Mouse (Mus musculus) stomach, embryonic 15.5 days (tissue): ENCODE data around the gene Cldn11. TPM values are rescaled to one million over a fixed set of nuclear protein-coding genes. Genes with fewer than 3 reads are reported as not detected.
A peak's percentile ranks its signal among the peaks of the same experiment; 100 is the strongest.
"Not testable (repeated sequence)": the region's sequence is repeated elsewhere in the genome, so short reads cannot be mapped to it uniquely, and the experiment has no call there.

ENCODE experiments used
- ATAC-seq: fragments of 200-750 bp; cut with Nextera tagmentation; 2 replicates; pipeline ENCODE4 v1.8.0; 2017; ENCODE audit warnings: low read depth, moderate number of reproducible peaks, moderate TSS enrichment; ENCODE audit not compliant: insufficient read depth, low FRiP score
- H3K27ac ChIP-seq: fragments of 300-500 bp; sonication (generic); 2 replicates; pipeline ENCODE4 v1.5.1; 2015; ENCODE audit warnings: mild to moderate bottlenecking, inconsistent platforms
- H3K27me3 ChIP-seq: fragments of 300-500 bp; sonication (generic); replicated peaks from 2 replicates; pipeline ENCODE4 v1.6.1; 2015; ENCODE audit warnings: inconsistent platforms
- H3K36me3 ChIP-seq: fragments of 300-500 bp; sonication (generic); 2 replicates; pipeline ENCODE4 v1.6.1; 2015; ENCODE audit warnings: inconsistent platforms
- H3K4me1 ChIP-seq: fragments of 300-500 bp; sonication (generic); 2 replicates; pipeline ENCODE4 v1.6.1; 2015; ENCODE audit warnings: inconsistent platforms
- H3K4me2 ChIP-seq: fragments of 300-500 bp; sonication (generic); 2 replicates; pipeline ENCODE4 v1.6.1; 2015; ENCODE audit warnings: mild to moderate bottlenecking, inconsistent platforms
- H3K4me3 ChIP-seq: fragments of 300-500 bp; sonication (generic); replicated peaks from 2 replicates; pipeline ENCODE4 v1.5.1; 2015; ENCODE audit warnings: inconsistent platforms
- H3K9ac ChIP-seq: fragments of 300-500 bp; sonication (generic); 2 replicates; pipeline ENCODE4 v1.6.1; 2015; ENCODE audit warnings: inconsistent platforms
- H3K9me3 ChIP-seq: fragments of 300-500 bp; sonication (generic); 2 replicates; pipeline ENCODE4 v1.6.1; 2016; ENCODE audit warnings: inconsistent platforms
- WGBS: fragments of 180-500 bp; shearing (Covaris S2); methylation state at CpG from one replicate; pipeline ENCODE4 v1.1.7; 2015; 5-methylcytosine and 5-hydroxymethylcytosine counted together
- polyA plus RNA-seq: library from polyadenylated mRNA; unstranded; fragments of >200 nt; fragmentation: Nextera tagmentation; extraction: Ambion mirVana; gene quantifications from 2 replicates; pipeline ENCODE4 v1.2.1, GENCODE M21; 2015

Cldn11 gene
- polyA plus RNA-seq, 1 experiment from 2014 or later: 4.9 TPM

DNA sequence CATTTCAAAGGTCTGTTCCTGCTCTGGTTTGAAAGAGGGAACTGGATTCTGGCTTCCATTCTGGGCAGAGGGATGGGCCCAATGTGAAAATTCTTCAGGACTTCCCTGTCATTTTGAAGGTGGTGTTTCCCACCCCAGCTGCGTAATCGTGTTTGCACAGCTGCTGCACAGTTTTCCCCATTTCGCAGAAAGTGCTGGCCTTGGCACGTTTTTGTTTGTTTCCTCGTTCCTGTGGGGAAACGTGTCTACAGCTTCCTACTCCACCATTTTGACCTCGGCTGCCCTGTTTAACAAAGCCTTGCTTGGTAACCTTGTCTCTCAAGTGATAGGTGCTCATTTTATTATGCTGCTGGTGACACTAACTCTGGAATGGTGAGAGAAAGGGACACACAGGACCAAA is 15.0 kb upstream of the Cldn11 start:
- no peak overlapping the region for H3K4me3 ChIP-seq
- 43% methylated on average over 7 of the region's 7 CpGs for WGBS
- H3K36me3 ChIP-seq: no peaks in the 10 kb centered on the region
- peak; percentile 27; the same call in 1 of the 2 replicates for ATAC-seq
- H3K27me3 ChIP-seq: no peaks in the 10 kb centered on the region
- no peaks in the 10 kb centered on the region for H3K9me3 ChIP-seq
- H3K27ac ChIP-seq: peak overlapping the region; percentile 57
- no peak overlapping the region for H3K9ac ChIP-seq
- peaks cover 10% of the 10 kb centered on the region; the same call in 1 of the 2 replicates for H3K4me1 ChIP-seq
- H3K4me2 ChIP-seq: no peak overlapping the region

DNA sequence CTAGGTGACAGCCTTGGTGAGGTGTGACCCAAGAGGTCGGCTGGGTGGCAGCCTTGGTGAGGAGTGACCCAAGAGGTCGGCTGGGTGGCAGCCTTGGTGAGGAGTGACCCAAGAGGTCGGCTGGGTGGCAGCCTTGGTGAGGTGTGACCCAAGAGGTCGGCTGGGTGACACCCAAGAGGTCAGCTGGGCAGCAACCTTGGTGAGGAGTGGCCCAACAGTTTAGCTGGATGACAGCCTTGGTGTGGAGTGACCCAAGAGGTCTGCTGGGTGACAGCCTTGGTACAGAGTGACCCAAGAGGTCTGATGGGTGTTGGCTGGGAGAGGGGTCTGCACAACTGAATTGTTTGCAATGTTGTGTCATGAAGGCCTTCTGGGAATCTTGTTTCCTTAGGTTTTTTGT is 13.1 kb upstream of the Cldn11 start:
- WGBS: 68% methylated on average over 4 of the region's 4 CpGs
- H3K4me2 ChIP-seq, H3K9me3 ChIP-seq, H3K4me3 ChIP-seq, H3K9ac ChIP-seq, H3K27me3 ChIP-seq, ATAC-seq, H3K27ac ChIP-seq, H3K36me3 ChIP-seq: not testable (repeated sequence)
- H3K4me1 ChIP-seq: peaks cover 10% of the 10 kb centered on the region; the same call in 1 of the 2 replicates

DNA sequence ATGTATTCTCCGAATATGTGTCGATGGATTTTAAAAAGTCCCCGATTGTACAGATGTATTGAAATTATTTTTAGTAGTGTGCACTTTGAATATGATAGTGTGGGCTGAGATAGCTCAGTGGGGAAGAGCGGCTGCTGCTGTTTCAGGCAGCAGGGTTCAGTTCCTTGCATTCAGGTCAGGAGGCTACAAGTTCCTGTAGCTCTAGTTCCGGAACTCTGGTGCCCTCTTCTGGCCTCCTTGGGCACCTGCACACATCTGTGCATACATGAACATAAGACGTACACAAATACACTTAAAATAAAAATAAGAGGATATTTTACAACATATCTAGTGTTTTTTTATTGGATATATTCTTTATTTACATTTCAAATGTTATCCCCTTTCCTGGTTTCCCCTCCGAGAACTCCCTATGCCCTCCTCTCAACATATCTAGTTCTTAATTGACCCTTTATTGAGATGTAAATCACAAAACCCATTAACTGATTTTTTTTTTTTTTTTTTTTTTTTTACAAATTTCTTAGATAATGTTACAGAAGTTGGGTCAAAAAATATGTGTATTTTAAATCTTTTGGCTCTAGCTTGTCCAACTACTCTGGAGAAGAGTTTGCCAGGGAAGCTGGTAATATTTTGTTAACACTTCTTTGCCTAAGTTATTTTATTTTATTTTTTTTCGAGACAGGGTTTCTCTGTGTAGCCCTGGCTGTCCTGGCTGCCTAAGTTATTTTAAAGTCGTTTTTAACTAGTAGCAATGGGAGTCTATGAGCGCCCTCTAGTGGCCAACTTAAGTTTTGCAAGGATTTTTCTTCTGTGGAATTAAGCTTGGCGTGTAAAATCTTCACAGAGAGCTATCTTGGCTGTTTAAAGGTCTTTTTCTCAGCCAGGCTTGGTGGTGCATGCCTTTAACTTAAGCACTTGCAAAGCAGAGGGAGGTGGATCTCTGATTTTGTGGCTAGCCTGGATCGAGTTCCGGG is 11.0 kb upstream of the Cldn11 start:
- H3K27ac ChIP-seq: no peak overlapping the region
- H3K9me3 ChIP-seq: no peaks in the 10 kb centered on the region
- WGBS: 57% methylated on average over 13 of the region's 13 CpGs
- no peak overlapping the region for H3K4me2 ChIP-seq
- peaks cover 9% of the 10 kb centered on the region; the same call in 1 of the 2 replicates for H3K4me1 ChIP-seq
- ATAC-seq: no peak
- no peak overlapping the region for H3K4me3 ChIP-seq
- H3K36me3 ChIP-seq: no peaks in the 10 kb centered on the region
- no peaks in the 10 kb centered on the region for H3K27me3 ChIP-seq
- no peak overlapping the region for H3K9ac ChIP-seq

DNA sequence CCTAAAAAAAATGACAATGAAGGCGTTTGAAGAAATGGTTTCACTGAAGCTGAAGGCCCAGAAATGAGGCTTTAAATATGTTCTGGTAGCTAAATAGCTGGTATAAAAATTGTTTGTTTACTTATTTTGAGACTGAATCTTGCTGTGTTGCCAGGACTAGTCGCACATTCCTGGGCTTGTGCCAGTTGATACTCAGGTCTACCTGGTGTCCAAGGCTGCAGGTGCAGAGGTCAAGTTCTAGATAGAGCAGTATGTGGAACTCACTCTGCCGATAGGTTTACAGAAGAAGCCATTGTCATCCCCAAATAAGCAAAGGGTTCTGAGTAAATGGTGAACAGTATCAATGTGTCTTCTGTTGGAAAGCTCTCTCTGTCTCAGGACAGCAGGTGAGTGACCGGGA is 8.1 kb upstream of the Cldn11 start:
- Histone ChIP-seq H3K4me1 (no peaks in the 10 kb centered on the region), H3K9ac (no peak overlapping the region), H3K27me3 (no peaks in the 10 kb centered on the region), H3K4me2 (no peak overlapping the region), H3K27ac (no peak overlapping the region), H3K4me3 (no peak overlapping the region), H3K9me3 (no peaks in the 10 kb centered on the region), H3K36me3 (no peaks in the 10 kb centered on the region)
- 83% methylated on average over 4 of the region's 4 CpGs for WGBS
- no peak for ATAC-seq

DNA sequence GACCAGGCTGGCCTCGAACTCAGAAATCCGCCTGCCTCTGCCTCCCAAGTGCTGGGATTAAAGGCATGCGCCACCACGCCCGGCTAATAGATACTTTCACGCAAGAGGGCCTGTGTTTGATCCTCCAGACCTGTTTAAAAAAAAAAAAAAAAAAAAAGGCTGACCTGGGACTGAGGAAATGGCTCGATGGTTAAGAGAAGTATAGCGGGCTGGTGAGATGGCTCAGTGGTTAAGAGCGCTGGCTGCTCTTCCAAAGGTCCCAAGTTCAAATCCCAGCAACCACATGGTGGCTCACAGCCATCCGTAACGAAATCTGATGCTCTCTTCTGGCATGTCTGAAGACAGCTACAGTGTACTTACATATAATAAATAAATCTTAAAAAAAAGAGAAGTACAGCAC is 4.5 kb upstream of the Cldn11 start:
- not testable (repeated sequence) for H3K27me3 ChIP-seq, H3K4me3 ChIP-seq, H3K9ac ChIP-seq, ATAC-seq, H3K27ac ChIP-seq, H3K36me3 ChIP-seq, H3K9me3 ChIP-seq, H3K4me2 ChIP-seq
- 88% methylated on average over 11 of the region's 11 CpGs for WGBS
- peaks cover 12% of the 10 kb centered on the region for H3K4me1 ChIP-seq

DNA sequence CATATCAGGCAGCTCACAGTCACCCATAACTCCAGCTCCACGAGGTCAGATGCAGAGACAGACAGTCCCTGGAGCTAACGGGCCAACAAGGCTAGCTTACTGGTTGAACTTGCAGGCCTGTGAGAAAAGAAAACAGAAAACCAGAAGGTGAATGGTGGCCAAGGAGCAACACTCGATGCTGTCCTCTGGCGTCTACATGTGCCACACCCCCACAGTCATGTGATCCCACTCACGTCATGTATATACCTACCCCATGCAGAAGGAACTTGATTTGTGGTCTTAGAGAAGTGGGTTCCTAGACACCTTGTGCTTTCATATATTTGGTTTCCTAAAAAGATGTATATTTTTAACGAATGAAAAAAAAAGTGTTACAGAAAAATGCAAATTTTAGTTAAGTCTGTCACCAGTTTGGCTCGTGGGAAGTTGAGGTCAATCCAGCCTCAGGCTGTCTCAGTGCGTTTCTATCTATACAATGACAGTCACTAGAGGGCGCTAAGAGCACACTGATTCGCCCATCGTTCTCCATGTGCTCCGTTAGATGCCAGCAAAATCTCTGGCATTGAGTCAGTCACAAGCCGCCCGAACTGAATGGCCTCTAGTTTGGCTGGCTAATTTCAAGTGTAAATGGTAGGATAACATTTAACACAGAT is 4.0 kb upstream of the Cldn11 start:
- WGBS: 13% methylated on average over 14 of the region's 14 CpGs
- Histone ChIP-seq H3K4me1 (peaks cover 12% of the 10 kb centered on the region), H3K9me3 (no peaks in the 10 kb centered on the region), H3K27ac (no peak overlapping the region), H3K36me3 (no peaks in the 10 kb centered on the region), H3K9ac (no peak overlapping the region), H3K4me3 (no peak overlapping the region), H3K27me3 (peaks cover 8% of the 10 kb centered on the region; the same call in 1 of the 2 replicates), H3K4me2 (no peak overlapping the region)
- ATAC-seq: peak; percentile 77; the same call in 1 of the 2 replicates

DNA sequence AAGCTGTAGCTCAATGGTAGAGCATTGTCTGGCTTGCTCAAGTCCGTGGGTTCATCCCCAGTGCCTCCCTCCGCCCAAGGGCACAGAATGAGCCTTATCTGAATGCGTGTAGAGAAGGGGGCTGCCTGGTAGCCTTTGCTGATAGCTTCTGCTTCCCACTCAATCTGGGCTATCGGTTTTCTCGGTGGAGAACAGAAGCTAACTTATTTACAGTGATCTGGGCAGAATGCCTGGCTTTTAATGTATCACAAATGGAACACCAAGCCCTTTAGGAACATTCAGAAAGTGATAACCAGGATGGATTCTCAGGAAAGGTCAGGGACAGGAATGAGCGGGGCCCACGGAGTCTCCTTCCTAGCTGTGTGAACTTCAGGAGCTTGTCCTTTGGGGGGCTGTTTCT is 1.1 kb upstream of the Cldn11 start:
- Histone ChIP-seq H3K4me3 (no peak overlapping the region), H3K4me2 (no peak overlapping the region), H3K27me3 (peaks cover 8% of the 10 kb centered on the region; the same call in 1 of the 2 replicates), H3K9me3 (no peaks in the 10 kb centered on the region), H3K4me1 (peaks cover 12% of the 10 kb centered on the region), H3K9ac (no peak overlapping the region), H3K27ac (no peak overlapping the region), H3K36me3 (no peaks in the 10 kb centered on the region)
- WGBS: 71% methylated on average over 7 of the region's 7 CpGs
- ATAC-seq: no peak

DNA sequence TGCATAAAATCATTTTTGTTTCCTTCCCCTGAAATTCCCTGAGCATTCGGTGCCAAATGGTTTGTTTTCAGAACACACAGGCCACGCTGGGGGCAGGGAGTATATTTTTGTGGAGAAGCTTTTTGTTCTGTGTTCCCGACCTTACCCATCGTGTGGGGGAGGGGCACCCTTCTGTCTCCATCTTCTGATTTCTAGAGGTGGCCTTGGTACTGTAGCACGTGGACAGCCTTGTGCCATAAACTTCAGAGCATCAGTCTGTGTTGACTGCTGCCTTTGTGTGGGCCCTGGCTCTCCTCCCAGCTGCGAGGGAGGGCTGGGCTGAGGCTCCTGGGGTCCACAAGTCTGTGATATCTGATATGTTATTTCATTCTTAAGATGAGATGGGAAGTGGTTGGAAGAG is 2.4 kb downstream of the Cldn11 start:
- H3K4me2 ChIP-seq: no peak overlapping the region
- WGBS: 45% methylated on average over 6 of the region's 6 CpGs

DNA sequence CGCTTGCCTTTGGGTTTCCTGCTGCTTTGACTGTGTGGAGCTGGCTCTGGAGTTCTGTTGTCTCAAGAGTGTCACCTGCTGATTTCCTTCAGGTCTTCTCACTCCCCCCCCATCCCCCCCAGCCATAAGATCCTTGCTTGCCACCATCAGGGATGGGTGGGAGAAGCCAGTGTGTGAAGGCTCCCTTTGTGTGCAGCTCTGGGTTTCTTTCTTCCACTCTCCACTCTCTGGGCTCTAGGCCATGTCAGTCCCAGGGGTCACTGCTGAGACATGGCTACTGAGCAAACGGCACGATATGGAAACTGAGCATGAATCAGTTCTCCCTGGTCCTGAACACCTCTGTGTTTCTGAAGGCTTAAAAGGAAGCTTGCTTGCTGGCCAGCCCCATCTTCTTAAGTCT is 6.4 kb downstream of the Cldn11 start:
- H3K4me3 ChIP-seq: no peak overlapping the region
- no peaks in the 10 kb centered on the region for H3K4me1 ChIP-seq
- H3K36me3 ChIP-seq: no peaks in the 10 kb centered on the region
- H3K9ac ChIP-seq: no peak overlapping the region
- no peaks in the 10 kb centered on the region for H3K27me3 ChIP-seq
- no peak overlapping the region for H3K27ac ChIP-seq
- H3K9me3 ChIP-seq: no peaks in the 10 kb centered on the region
- H3K4me2 ChIP-seq: no peak overlapping the region
- 71% methylated on average over 3 of the region's 3 CpGs for WGBS
- ATAC-seq: no peak

More for the DNA sequence above, 2.4 kb downstream of the Cldn11 start:
- Histone ChIP-seq H3K9ac (no peak overlapping the region), H3K27ac (no peak overlapping the region), H3K9me3 (no peaks in the 10 kb centered on the region), H3K27me3 (peaks cover 8% of the 10 kb centered on the region; the same call in 1 of the 2 replicates), H3K4me1 (peaks cover 12% of the 10 kb centered on the region), H3K36me3 (no peaks in the 10 kb centered on the region), H3K4me3 (no peak overlapping the region)
- no peak for ATAC-seq

DNA sequence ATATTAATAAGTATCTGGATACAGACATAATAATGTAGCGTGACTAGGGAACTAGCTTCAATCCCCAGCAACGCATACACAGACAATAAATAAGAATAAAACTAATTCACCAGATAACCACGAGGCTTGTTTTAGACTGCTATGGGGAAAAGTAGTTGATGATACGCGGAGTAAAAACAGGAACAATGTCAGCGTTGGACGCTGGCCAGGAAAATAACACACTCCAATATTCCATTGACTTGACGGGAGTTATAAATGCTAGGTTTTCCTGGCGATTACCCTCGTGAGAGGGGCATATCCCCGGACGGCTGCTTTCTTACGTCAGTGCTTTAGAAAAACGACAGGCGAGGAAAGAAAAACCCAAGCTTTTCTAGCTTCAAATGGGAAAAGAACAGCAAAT is 8.1 kb downstream of the Cldn11 start:
- Histone ChIP-seq H3K36me3 (no peaks in the 10 kb centered on the region), H3K4me2 (no peak overlapping the region), H3K27me3 (no peaks in the 10 kb centered on the region), H3K4me3 (no peak overlapping the region), H3K9me3 (no peaks in the 10 kb centered on the region), H3K4me1 (no peaks in the 10 kb centered on the region), H3K27ac (no peak overlapping the region), H3K9ac (no peak overlapping the region)
- ATAC-seq: no peak
- 56% methylated on average over 15 of the region's 15 CpGs for WGBS

DNA sequence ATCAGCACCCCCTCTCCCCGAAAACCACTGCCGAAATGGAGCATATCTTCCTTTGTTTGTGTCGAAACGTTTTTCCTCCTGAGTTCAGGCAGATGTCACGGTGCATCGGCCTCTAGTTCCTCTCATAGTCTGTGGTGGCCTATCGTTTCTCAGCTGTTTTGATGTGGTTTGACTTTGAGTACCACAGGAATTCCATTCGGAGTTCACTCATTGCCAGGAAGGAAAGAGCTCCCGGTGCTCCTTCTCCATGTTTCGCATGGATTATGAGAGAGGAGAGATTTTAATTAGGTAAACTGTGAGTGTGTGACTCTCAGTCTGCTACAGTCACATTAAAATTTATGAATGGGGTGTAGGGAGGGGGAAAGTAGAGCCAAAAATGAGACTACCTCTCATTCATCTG is 10.3 kb downstream of the Cldn11 start:
- ATAC-seq: no peak
- Histone ChIP-seq H3K9ac (no peak overlapping the region), H3K4me3 (no peak overlapping the region), H3K9me3 (no peaks in the 10 kb centered on the region), H3K27ac (no peak overlapping the region), H3K27me3 (no peaks in the 10 kb centered on the region), H3K36me3 (no peaks in the 10 kb centered on the region), H3K4me1 (no peaks in the 10 kb centered on the region), H3K4me2 (no peak overlapping the region)
- 79% methylated on average over 10 of the region's 10 CpGs for WGBS

DNA sequence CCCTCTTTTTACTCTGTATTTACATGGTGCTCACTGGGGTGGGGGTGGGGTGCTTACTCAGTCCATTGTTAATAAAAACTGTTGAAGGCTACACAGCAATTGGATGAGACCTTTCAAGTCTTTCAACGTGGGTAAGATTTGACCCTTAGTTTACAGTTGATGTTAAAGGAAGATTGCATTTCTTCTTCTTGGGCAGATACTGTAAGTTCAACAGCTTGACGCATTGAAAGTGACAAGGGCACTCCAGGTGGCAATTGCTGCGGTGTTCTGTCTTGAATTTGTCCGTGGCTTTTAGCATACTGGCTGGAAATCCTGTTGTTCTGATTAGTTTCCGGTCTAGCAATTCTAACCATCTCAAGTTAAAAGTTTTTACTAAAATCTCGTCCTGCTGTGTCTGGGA is 11.6 kb downstream of the Cldn11 start:
- Histone ChIP-seq H3K36me3 (no peaks in the 10 kb centered on the region), H3K4me3 (no peak overlapping the region), H3K4me2 (no peak overlapping the region), H3K9me3 (no peaks in the 10 kb centered on the region), H3K4me1 (no peaks in the 10 kb centered on the region), H3K9ac (no peak overlapping the region), H3K27ac (no peak overlapping the region), H3K27me3 (no peaks in the 10 kb centered on the region)
- 44% methylated on average over 6 of the region's 6 CpGs for WGBS
- ATAC-seq: no peak
